Mouse (Mus musculus): Measurements from ENCODE around the gene Capn9.

The Capn9 gene

GRCm38 (mm10) chr8:124575811-124576210, at the start of gene Capn9:
TSS of gene Capn9 (plus strand) at chr8:124576111.
- no peak for DNase-seq (ENCODE audit: low spot score)

GRCm38 (mm10) chr8:124526261-124526660, 49.6 kb upstream of the Capn9 start:
- DNase-seq (ENCODE audit: low spot score) = no peak

GRCm38 (mm10) chr8:124530076-124530475, 45.8 kb upstream of the Capn9 start:
- DNase-seq (ENCODE audit: low spot score) = no peak

- DNase-seq (ENCODE audit: low spot score) = no peak
These were observed 45.4 kb upstream of the Capn9 start for GRCm38 (mm10) chr8:124530556-124530955.

GRCm38 (mm10) chr8:124530996-124531395, 44.9 kb upstream of the Capn9 start:
- no peak for DNase-seq (ENCODE audit: low spot score)

- no peak for DNase-seq (ENCODE audit: low spot score)
These were observed 43.3 kb upstream of the Capn9 start for GRCm38 (mm10) chr8:124532626-124533025.

GRCm38 (mm10) chr8:124535451-124535850, 40.5 kb upstream of the Capn9 start:
- DNase-seq (ENCODE audit: low spot score) = no peak

GRCm38 (mm10) chr8:124540906-124541305, 35.0 kb upstream of the Capn9 start:
- no peak for DNase-seq (ENCODE audit: low spot score)

- no peak for DNase-seq (ENCODE audit: low spot score)
These were observed 33.9 kb upstream of the Capn9 start for GRCm38 (mm10) chr8:124542001-124542400.

- no peak for DNase-seq (ENCODE audit: low spot score)
These were observed 32.6 kb upstream of the Capn9 start for GRCm38 (mm10) chr8:124543272-124543671.

- no peak for DNase-seq (ENCODE audit: low spot score)
These were observed 29.5 kb upstream of the Capn9 start for GRCm38 (mm10) chr8:124546371-124546770.

GRCm38 (mm10) chr8:124546815-124547214, 29.1 kb upstream of the Capn9 start:
- DNase-seq (ENCODE audit: low spot score) = no peak

- DNase-seq (ENCODE audit: low spot score) = no peak
These were observed 28.6 kb upstream of the Capn9 start for GRCm38 (mm10) chr8:124547269-124547668.

- DNase-seq (ENCODE audit: low spot score) = no peak
These were observed 27.7 kb upstream of the Capn9 start for GRCm38 (mm10) chr8:124548187-124548586.

- DNase-seq (ENCODE audit: low spot score) = no peak
These were observed 24.8 kb upstream of the Capn9 start for GRCm38 (mm10) chr8:124551011-124551661.

GRCm38 (mm10) chr8:124555113-124555750, 20.7 kb upstream of the Capn9 start:
- DNase-seq (ENCODE audit: low spot score) = no peak

- no peak for DNase-seq (ENCODE audit: low spot score)
These were observed 19.7 kb upstream of the Capn9 start for GRCm38 (mm10) chr8:124556164-124556563.

- no peak for DNase-seq (ENCODE audit: low spot score)
These were observed 19.3 kb upstream of the Capn9 start for GRCm38 (mm10) chr8:124556658-124557057.

GRCm38 (mm10) chr8:124557476-124557875, 18.4 kb upstream of the Capn9 start:
- no peak for DNase-seq (ENCODE audit: low spot score)

GRCm38 (mm10) chr8:124567126-124567525, 8.8 kb upstream of the Capn9 start:
- no peak for DNase-seq (ENCODE audit: low spot score)

- DNase-seq (ENCODE audit: low spot score) = no peak
These were observed 8.3 kb upstream of the Capn9 start for GRCm38 (mm10) chr8:124567584-124567983.

GRCm38 (mm10) chr8:124569100-124569499, 6.8 kb upstream of the Capn9 start:
- no peak for DNase-seq (ENCODE audit: low spot score)

GRCm38 (mm10) chr8:124569593-124569992, 6.3 kb upstream of the Capn9 start, which contains the start of gene Agt:
TSS of gene Agt (minus strand) at chr8:124569706.
- peak; percentile 48 for DNase-seq (ENCODE audit: low spot score)

Data from ovary, postnatal 14 days (tissue).